ENCODE assay signal across 9 mouse cellular contexts in genomic region chr11:21639534-21639933, GRCm38 (mm10).
A peak's percentile ranks its signal among the peaks of the same experiment; 100 is the strongest.
DNase-seq lines count a peak whose midpoint lies in the region.
"Had no signal": no experiment of that assay in that cellular context is flagged by ENCODE, and none has a peak within 500 bp of the region (broad histone marks: within the 10 kb centered on the region; RNA-seq: fewer than 3 reads in every experiment).

No protein-coding gene starts in this region.

- peak; percentile 62 for DNase-seq in adrenal gland, postnatal 10 days
- no peak for DNase-seq in adrenal gland, postnatal 4 days (ENCODE audit: low spot score in 2 of 2)
- DNase-seq in kidney, postnatal 36 days: peak; percentile 3 to 53
- DNase-seq in kidney, adult 8-10 months: no peak
- DNase-seq in heart, adult 9 months (ENCODE audit: low spot score in 2 of 2): peak; percentile 33 to 67
- DNase-seq in lung, postnatal 14 days: peak; percentile 55
- no peak for DNase-seq in thymus, postnatal 4 days
- DNase-seq in left cerebral cortex, adult 9 months (ENCODE audit: low spot score in 2 of 2): no peak
- DNase-seq: retina, postnatal 1 day had no signal

Comparison
In these comparisons a context has a peak if more than half of its experiments do, and no peak if none do; other contexts are left out.
1. DNase-seq: peak in adrenal gland, postnatal 10 days (single experiment), kidney, postnatal 36 days (2 of 2), heart, adult 9 months (2 of 2) and lung, postnatal 14 days (single experiment); none in adrenal gland, postnatal 4 days (0 of 2), kidney, adult 8-10 months (0 of 2), thymus, postnatal 4 days (single experiment) and left cerebral cortex, adult 9 months (0 of 2).